Mouse (Mus musculus) bone marrow macrophage, adult 2 months (primary cell): ENCODE results near the gene Bag6.

Experiments used
- CTCF ChIP-seq: IDR thresholded peaks from 2 replicates; pipeline ENCODE4 v1.5.1; 2012; ENCODE audit warnings: low read depth, mild to moderate bottlenecking, low read length, moderate library complexity
- POLR2A ChIP-seq: IDR thresholded peaks from 2 replicates; pipeline ENCODE4 v1.6.1; 2012; ENCODE audit warnings: mild to moderate bottlenecking, low read depth, low read length, borderline replicate concordance

DNA sequence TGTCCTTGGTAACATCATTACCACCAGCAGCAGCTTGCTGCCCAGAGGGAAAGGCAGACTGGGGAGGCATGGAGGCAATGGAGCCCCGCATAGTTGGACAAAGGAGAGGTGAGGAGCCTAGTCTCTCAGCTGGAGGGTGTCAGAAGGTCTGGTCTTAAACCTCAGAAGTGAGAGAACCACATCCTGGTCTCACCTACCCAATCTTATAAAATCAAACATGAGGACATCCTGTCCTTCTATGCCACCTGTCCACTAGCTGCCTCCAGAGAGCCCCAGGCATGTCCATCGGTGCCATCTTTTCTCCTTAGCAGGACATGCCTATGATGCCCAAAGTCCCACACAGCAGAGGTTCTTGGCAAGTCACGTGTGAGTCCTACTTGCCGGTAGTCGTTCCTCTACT lies 45.1 kb downstream of the Bag6 start:
- no peak for TF ChIP-seq CTCF
- TF ChIP-seq POLR2A: no peak
